Mouse (Mus musculus): ENCODE results near the gene Fus. TPM values are rescaled to one million over a fixed set of nuclear protein-coding genes. Genes with fewer than 3 reads are reported as not detected.
"Not testable (repeated sequence)": the region's sequence is repeated elsewhere in the genome, so short reads cannot be mapped to it uniquely, and the experiment has no call there.

Gene Fus
- total RNA-seq, 2 experiments from 2014 or later, result 199 to 239 TPM

DNA sequence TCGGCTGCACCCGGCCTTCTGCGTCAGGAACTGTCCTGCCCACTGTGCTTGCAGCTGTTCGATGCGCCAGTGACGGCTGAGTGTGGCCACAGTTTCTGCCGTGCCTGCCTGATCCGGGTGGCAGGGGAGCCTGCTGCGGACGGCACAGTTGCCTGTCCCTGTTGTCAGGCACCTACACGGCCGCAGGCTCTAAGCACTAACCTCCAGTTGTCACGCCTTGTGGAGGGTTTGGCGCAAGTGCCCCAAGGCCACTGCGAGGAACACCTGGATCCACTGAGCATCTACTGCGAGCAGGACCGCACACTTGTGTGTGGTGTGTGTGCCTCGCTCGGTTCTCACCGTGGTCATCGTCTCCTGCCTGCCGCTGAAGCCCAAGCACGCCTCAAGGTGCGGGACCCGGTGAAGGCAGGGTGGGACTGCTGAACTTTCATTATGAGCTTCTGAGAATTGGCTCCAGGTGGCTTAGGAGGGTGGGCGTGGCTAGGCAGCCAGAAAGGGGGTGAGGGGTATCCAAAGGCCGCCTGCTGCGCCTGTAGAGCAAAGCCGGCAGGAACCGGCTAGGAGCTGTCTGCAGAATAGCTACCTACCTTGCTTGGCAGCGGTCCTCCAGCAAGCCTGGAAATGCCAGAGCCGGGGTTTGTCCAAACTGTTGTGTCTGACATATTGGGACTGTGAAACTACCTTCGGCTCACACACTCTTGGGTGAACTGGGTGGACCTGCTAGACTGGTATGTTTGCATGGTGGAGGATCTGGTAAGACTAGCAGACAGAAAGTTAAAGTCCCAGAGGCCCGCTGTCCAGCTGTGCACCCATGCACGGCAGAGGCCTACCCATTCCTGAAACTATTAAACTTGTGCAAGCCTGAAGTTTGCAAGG lies 37.5 kb downstream of the Fus start:
- DNase-seq, result peak; percentile 57

DNA sequence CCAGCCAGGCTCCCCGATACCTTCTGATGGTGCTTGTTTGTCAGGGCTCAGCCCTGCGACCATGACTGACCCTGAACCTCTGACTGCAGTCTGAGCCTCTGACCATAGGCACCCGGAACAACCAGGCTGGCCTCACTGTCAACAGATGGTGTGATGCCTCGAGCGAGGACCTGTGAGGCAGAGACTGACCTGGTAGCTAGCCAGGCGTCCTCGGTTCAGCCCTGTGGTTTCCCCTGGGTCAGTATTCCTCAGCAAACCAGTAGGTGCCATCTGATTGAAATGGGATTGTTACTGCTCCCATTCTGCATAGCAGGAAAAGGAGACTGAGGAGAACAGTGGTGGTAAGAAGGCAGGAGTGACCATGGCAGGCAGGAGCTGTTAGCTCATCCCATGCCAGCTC lies 38.9 kb downstream of the Fus start:
- DNase-seq, result no peak

DNA sequence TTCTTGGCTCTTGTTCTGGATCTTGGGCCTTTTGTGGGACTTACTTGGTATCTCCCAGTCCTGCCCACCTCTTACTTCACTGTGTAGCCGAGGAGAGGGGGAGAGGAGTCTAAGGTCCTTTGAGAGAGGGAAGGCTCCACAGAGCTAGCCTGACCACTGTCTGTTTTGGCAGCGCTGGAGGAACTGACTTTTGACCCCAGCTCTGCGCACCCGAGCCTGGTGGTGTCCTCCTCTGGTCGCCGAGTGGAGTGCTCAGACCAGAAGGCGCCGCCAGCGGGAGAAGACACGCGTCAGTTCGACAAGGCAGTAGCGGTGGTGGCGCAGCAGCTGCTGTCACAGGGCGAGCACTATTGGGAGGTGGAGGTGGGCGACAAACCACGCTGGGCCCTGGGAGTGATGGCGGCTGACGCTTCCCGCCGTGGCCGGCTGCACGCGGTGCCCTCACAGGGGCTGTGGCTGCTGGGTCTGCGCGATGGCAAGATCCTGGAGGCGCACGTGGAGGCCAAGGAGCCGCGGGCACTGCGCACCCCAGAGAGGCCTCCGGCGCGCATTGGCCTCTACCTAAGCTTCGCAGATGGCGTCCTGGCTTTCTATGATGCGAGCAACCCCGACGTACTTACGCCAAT lies 42.6 kb downstream of the Fus start:
- DNase-seq, result no peak

DNA sequence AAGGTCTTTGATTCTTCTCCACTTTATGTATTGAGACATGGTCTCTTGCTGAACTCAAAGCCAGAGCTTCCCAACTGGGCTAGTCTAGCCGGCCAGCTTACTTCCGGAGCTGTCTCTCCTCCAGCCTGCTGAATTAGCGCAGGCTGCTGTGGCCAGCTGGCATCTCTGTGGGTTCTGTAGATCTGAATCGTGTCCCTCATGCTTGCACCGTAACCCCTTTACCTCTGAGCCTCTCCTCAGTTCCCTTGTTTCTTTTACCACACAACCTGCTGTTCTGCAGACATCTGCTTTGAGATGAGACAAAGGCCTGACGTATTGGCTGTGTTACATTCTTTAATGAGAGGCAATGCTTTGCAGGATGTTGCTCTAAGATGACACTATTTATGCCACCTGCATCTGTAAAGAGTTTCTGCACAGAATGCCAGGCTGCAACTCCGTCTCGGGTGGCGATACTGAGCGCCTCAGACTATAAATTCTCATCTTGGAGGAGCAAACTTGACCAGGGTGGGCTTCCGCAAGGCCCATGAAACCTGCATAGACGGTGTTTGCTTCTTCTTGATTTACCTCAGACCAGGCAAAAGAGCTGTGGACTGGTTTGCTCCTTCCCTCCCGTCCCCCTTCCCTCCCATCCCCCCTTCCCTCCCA lies 45.0 kb downstream of the Fus start:
- no peak for DNase-seq

DNA sequence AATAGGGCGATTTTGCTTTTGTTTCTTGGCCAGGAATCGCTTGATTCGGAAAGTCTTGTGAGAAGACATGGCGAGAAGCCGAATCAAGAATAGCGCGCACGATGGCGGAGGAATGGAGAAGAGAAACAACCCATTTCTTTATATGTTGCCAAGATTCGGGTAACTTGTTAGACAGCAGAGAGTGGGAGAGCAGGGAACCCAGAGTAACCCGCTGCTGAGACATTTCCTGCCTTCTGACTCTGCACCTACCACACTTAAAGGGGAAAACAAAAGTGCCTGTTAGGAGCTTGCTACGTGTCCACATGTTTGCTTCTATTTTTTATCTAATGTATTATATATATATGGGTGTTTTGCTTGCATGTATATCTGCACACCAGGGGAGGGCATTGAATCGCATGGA lies 45.9 kb downstream of the Fus start:
- no peak for DNase-seq

DNA sequence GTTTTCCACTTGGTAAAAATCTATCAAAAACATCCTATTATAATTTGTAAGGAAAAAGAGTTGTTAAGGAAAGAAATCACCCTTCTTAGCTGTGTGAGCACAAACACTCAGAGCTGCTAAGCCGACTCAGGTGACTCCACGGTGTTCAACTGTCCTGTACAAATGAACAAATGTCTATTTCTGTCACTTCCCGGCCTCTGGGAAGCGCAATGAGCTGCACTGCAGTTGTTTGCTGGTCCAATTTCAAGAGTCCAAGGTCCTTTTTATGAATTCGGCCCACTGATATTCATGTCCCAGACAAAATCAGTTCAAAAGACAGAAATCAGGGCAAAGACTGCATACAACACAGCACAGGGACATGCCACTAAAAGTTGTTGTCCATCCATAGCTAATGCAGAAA lies 48.9 kb downstream of the Fus start:
- DNase-seq, result not testable (repeated sequence)

DNA sequence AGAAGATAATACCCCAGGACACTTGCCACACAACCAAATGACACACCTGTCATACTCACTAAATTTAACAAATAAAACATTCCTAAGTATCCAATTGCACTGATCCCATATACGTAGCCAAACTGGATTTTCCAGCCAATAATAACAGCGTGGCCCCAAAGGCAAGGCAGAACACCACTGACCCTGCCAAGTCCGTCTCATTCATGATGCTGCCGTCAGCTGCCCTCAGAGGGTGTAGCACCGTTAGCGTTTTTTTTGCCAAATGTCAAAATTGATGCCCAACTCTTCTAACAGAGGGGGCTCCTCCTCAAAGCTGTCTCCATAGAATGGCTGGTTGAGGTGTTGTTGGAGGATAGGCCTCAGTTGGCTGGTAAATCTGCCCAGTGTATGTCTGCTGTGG lies 49.4 kb downstream of the Fus start:
- DNase-seq, result no peak

DNA sequence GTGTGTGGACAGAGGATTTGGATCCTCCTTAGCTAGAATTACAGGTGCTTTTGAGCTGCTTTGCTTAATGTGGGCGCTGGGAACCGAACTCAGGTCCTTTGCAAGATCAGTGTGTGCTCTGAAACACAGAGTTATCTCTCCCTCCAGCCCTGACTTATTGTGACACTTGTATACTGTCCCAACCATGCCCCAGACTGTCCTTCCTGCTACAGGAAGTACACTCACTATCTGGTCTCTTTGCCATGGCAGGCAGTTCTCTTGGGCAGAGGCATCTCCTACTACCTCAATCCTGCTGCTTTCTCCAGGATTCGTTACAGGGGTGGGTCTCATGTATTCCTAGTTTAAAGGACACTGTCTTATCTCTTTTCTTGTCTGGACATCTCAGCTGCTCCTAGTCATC lies 51.0 kb downstream of the Fus start:
- no peak for DNase-seq

DNA sequence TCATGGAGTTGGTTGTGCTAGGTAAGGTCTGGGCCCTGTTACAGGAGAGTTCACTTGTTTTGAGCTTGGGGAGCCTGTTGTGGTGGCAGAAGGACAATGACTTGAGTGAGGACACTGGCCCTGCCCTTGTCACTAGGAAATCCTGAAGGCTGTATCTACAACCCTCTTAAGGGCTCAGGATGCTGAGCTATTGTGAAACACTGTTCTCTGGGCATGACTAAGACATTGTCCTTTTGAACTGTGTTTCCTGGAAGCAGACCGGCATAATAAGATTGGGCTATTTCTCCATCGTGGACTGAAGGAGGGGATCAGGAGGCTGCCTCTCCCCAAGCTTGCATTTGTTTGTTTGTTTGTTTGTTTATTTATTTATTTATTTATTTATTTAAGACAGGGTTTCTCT lies 51.9 kb downstream of the Fus start:
- DNase-seq, result no peak

DNA sequence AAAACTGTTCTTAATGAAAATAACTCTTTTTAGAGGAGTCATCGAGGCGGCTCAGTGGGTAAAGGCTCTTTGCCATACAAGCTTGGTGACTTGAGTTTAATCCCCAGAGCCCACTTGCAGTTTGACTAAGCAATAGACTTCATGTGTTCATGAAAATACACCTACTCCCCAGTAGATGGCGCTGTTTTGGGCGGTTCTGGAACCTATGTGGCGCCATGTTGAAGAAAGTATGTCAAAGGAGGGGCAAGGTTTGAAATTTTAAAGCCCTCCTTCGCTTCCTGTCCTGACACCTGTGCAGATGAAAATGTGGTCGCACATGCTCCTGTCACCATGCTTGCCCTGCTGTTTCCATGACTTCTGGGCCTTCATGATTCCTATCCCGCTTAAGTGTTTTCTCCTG lies 55.7 kb downstream of the Fus start:
- no peak for DNase-seq

DNA sequence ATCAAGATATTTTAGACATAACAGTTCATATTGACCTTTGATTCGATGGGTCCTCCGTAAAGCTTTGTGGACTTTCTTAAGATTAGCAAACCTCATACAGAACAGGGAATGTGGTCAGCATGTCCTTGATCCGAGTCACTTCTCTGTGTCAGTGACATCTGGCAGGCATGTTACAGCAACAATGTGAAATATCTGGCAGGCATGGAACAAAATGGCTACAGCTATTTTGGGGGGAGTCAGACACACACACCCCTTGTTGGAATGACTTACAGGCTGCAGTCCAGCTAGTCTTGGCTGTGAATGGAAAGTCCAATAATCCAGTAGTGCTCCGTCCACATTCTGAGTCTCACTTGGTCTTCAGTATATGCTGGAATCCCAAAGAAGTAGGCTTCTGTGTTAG lies 56.3 kb downstream of the Fus start:
- DNase-seq, result no peak

DNA sequence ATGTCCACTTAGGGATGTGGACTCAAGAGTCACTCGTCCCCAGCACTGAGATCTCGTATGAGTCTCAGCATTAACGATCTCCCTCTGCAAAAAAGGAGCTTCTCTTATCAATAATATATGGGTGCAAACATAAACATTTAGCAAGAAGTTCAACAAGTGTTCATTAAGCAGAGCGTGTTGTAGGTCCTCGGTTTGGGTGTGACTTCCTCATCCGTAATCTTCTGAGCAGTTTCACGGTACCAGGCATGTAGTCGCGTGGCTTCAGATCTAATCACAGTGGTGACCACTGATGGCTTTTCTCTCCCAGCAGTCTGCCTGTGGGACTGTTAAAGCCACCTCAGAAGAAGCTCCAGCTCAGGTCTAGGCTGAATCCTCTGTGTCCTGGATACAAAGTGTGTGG lies 57.1 kb downstream of the Fus start:
- DNase-seq, result no peak

DNA sequence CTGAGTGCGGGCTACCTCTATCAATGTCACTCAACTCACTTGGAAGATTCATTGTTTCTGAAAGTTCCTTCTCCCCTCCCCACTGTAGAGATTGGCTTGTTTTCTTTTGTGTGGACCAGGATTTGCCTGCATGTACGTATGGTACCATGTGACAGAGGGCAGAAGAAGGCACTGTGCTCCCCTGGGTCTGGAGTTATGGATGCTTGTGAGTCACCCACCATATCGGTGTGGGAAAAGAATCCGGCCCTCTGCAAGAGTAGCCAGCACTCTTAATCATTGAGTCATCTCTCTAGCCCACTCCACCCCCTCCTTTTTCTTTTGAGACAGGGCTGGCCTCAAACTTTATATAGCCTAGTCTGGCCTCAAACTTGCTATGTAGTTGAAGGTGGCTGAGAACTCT lies 57.7 kb downstream of the Fus start:
- no peak for DNase-seq

DNA sequence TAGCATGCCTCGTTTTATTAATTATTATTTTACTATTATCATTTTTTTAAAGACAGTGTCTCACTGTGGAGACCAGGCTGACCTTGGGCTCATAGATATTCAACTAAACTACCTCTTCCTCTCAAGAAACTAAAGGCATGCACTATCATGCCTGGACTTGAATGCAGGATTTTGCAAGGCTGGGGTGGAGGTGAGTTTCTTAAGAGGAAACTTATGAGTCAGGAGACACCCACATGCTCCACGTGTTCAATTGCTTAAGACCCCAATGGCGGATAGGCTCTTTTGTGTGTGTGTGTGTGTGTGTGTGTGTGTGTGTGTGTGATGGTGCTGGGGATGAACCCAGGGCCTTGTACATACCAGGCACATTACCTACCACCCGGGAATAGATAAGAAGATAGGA lies 58.1 kb downstream of the Fus start:
- no peak for DNase-seq

DNA sequence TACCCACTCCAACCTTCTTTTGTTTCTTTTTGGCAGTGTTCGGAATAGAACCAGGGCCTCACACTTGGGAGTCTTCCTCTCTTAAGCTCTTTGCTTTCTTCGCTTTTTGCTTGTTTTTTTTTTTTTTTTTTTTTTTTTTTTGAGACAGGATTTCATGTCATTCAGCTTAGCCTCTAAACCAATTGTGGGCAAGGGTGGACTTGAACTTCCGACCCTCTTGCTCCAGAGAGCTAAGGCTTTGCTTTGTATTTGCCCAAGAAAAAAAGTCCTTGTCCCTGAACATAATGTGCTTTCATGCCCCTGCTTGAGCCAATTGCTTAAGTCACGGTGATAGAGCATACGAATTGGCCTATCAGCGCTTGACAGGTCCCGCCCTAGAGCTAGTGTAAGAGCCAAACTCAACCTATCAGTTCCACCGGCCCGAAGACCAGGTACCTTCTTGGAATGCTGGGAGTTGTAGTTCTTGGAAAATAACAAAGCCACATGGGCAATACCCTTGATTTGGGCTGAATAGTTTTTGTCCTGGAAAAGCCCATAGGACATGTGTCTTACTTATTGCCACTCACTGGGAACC lies 64.2 kb downstream of the Fus start:
- no peak for DNase-seq

DNA sequence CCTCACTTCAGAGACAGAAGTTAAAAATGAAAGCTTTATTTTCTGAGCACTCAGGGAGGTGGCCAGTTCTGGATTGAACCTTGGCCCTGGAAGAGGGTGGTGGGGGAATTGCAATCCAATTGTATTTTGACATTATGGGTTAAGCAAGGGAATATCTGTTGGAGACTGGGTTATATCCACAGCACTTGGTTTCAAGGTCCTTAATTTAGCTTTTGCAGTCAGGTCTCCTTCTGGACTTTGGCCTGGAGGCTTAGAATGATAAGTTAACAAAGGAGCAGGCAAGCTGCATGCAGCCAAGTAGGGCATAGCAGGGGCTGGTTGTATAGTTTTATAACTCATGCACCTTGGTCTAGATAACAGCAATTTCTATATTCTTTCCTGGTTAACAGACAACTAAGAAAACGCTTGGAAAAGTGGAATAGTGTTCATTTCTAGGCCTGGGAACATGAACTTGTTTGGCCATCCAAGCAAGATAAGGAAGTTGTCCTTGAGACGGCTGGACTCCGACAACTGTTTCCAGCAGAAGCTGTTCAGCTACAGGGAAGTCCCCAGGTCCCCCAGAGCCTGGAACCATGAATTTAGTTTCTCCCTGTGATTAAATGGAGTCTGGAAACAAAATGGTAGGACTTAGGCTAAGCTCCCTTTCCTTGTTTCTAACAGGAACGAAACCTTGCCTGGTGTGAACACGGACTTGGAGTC lies 65.2 kb downstream of the Fus start:
- DNase-seq, result no peak

DNA sequence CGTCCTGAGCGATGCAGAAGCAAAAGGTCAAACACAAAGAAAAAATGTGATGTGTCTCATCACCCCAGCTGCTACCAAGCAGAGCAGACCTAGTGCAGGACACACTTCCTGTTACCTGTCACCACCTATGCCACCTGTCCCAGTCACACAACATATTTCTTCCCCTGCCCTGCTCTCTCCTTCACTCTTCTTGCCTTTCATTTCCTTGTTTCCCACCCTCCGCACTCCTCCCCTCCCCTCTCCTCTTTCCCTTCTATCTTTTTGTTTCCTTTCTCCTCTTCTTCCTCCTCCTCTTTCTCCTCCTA lies 65.7 kb downstream of the Fus start:
- no peak for DNase-seq

DNA sequence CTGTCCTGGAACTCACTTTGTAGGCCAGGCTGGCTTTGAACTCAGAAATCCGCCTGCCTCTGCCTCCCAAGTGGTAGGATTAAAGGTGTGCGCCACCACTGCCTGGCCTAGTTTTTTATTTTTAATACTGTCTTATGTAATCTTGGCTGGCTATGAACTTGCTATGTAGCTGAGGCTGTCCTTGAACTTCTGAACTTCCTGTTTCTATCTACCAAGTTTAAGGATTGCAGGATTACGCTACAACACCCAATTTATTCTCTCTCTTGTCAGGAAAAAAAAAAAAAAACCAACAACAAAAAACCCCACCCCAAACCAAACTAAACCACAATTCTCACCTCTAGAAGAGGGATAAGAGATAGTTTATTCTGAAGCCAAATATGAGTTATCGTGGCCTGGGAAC lies 66.4 kb downstream of the Fus start:
- no peak for DNase-seq
